Mouse (Mus musculus) limb, embryonic 15.5 days (tissue): ENCODE data around the gene Nup210. TPM values are rescaled to one million over a fixed set of nuclear protein-coding genes. Genes with fewer than 3 reads are reported as not detected.
A peak's percentile ranks its signal among the peaks of the same experiment; 100 is the strongest.

Experiments
- ATAC-seq: fragments of 200-750 bp; cut with Nextera tagmentation; 2 replicates; pipeline ENCODE4 v1.8.0; 2017; ENCODE audit warnings: low read depth, moderate TSS enrichment; ENCODE audit not compliant: insufficient number of reproducible peaks, low FRiP score, low TSS enrichment
- H3K27ac ChIP-seq: fragments of 300-500 bp; sonication (generic); 2 replicates; pipeline ENCODE4 v1.5.1; 2015; ENCODE audit warnings: moderate library complexity, mild to moderate bottlenecking, inconsistent platforms
- H3K27me3 ChIP-seq: fragments of 300-500 bp; sonication (generic); 2 replicates; pipeline ENCODE4 v1.6.1; 2015; ENCODE audit warnings: inconsistent platforms
- H3K36me3 ChIP-seq: fragments of 300-500 bp; sonication (generic); 2 replicates; pipeline ENCODE4 v1.6.1; 2015; ENCODE audit warnings: inconsistent platforms
- H3K4me1 ChIP-seq: fragments of 300-500 bp; sonication (generic); 2 replicates; pipeline ENCODE4 v1.6.1; 2015; ENCODE audit warnings: inconsistent platforms
- H3K4me2 ChIP-seq: fragments of 300-500 bp; sonication (generic); 2 replicates; pipeline ENCODE4 v1.6.1; 2015; ENCODE audit warnings: mild to moderate bottlenecking, inconsistent platforms
- H3K4me3 ChIP-seq: fragments of 300-500 bp; sonication (generic); 2 replicates; pipeline ENCODE4 v1.5.1; 2015; ENCODE audit warnings: mild to moderate bottlenecking, inconsistent platforms
- H3K9ac ChIP-seq: fragments of 300-500 bp; sonication (generic); 2 replicates; pipeline ENCODE4 v1.6.1; 2015; ENCODE audit warnings: inconsistent platforms
- H3K9me3 ChIP-seq: fragments of 300-500 bp; sonication (generic); 2 replicates; pipeline ENCODE4 v1.6.1; 2016; ENCODE audit warnings: inconsistent platforms
- WGBS: fragments of 180-500 bp; shearing (Covaris S2); methylation state at CpG from one replicate; pipeline ENCODE4 v1.1.7; 2015; 5-methylcytosine and 5-hydroxymethylcytosine counted together
- polyA plus RNA-seq: library from polyadenylated mRNA; unstranded; fragments of >200 nt; fragmentation: Nextera tagmentation; extraction: Ambion mirVana; gene quantifications from 2 replicates; pipeline ENCODE4 v1.2.1, GENCODE M21; 2015

Nup210 gene
- polyA plus RNA-seq, 1 experiment from 2014 or later, result 11.3 TPM

GRCm38 (mm10) chr6:91156062-91156461, 39.4 kb upstream of the Nup210 start:
- Histone ChIP-seq H3K27ac (peak overlapping the region; percentile 86), H3K9me3 (no peaks in the 10 kb centered on the region), H3K4me2 (peak overlapping the region; percentile 83), H3K4me1 (peaks cover 56% of the 10 kb centered on the region), H3K4me3 (peak overlapping the region; percentile 63), H3K36me3 (no peaks in the 10 kb centered on the region), H3K9ac (no peak overlapping the region), H3K27me3 (0 out of 2 replicates have a peak, but pooled peaks cover 3% of the 10 kb centered on the region)
- ATAC-seq, result no peak
- 26% methylated on average over 4 of the region's 4 CpGs for WGBS

DNA sequence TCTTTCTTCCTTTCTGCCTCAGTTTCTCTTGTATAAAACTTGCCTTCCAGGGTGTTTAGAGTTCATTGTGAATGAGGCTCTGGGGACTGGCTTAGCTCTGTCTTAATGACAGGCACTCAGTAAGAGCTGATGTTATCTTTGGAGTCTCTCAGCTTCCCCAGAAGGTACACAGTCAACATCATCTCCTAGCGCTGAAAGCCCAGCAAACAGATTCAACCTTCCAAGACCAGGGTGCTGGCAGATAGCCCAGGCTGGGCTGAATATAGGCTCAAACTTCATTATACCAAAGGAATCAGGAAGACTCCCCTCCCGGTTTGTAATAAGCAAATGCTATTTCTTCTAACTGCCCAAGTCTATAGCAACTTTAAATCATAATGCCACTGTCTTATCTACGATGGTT, 38.7 kb upstream of the Nup210 start:
- H3K9ac ChIP-seq, result no peak overlapping the region
- no peaks in the 10 kb centered on the region for H3K9me3 ChIP-seq
- peaks cover 48% of the 10 kb centered on the region for H3K4me1 ChIP-seq
- H3K27ac ChIP-seq, result no peak overlapping the region
- no peaks in the 10 kb centered on the region for H3K36me3 ChIP-seq
- 0 out of 2 replicates have a peak, but pooled peaks cover 3% of the 10 kb centered on the region for H3K27me3 ChIP-seq
- H3K4me3 ChIP-seq, result no peak overlapping the region
- 65% methylated on average over 3 of the region's 3 CpGs for WGBS
- no peak overlapping the region for H3K4me2 ChIP-seq
- no peak for ATAC-seq

DNA sequence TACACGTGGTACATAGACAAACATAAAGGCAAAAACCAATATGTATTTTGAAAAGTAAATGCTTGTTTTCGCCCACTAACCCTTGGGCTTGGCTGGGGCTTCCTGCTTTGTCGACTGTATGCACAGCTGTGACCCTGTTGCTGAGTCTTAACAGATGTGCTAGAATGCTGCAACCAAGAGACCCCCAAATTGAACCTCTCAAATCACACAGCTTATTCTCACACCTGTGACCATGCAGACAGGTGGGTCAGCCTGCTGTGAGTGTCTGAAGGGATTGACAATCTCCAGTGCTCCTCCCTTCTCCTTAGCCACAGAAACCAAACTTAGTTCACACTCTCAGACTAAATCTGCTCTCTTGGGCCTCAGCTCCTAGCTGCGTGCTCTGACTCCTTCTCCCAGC, 38.1 kb upstream of the Nup210 start:
- WGBS, result 51% methylated on average over 4 of the region's 4 CpGs
- Histone ChIP-seq H3K36me3 (no peaks in the 10 kb centered on the region), H3K27ac (no peak overlapping the region), H3K4me1 (peaks cover 43% of the 10 kb centered on the region), H3K4me2 (no peak overlapping the region), H3K4me3 (no peak overlapping the region), H3K9me3 (no peaks in the 10 kb centered on the region), H3K9ac (no peak overlapping the region), H3K27me3 (0 out of 2 replicates have a peak, but pooled peaks cover 3% of the 10 kb centered on the region)
- no peak for ATAC-seq

DNA sequence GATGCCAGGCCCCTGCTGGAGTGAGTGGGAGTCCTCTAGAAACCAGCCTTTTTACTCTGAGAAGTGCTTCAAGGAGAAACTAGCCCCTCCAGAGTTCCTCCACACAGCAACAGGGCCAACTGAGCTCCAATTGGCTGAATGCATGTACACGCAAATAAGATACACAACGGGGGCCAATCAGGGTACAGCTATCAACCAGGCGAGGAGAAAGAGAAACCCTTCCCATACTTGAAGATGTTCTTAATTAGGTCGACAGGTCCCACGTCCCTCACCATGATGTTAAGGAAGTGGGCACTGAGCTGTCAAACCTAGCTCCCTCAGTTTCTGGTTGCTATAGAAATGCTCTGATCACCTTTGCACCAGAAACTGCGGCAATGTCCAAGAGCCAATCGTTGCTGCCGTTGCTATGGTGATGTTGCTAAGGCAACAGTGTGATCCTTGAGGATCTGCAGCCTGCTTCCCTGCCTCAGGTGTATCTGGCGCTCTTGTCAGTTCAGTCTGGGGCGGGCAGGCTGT, 37.0 kb upstream of the Nup210 start:
- Histone ChIP-seq H3K9me3 (no peaks in the 10 kb centered on the region), H3K4me3 (peak overlapping the region; percentile 22; the same call in 1 of the 2 replicates), H3K9ac (no peak overlapping the region), H3K4me2 (peak overlapping the region; percentile 30), H3K27me3 (0 out of 2 replicates have a peak, but pooled peaks cover 3% of the 10 kb centered on the region), H3K36me3 (no peaks in the 10 kb centered on the region), H3K27ac (no peak overlapping the region), H3K4me1 (peaks cover 33% of the 10 kb centered on the region)
- WGBS, result 3% methylated on average over 10 of the region's 10 CpGs
- ATAC-seq, result no peak

GRCm38 (mm10) chr6:91152892-91153548, 36.4 kb upstream of the Nup210 start:
- 0 out of 2 replicates have a peak, but pooled peaks cover 3% of the 10 kb centered on the region for H3K27me3 ChIP-seq
- no peak overlapping the region for H3K4me3 ChIP-seq
- 33% methylated on average over 7 of the region's 7 CpGs for WGBS
- H3K27ac ChIP-seq, result no peak overlapping the region
- H3K9me3 ChIP-seq, result no peaks in the 10 kb centered on the region
- no peak overlapping the region for H3K9ac ChIP-seq
- peak overlapping the region; percentile 30; the same call in 1 of the 2 replicates for H3K4me2 ChIP-seq
- no peak for ATAC-seq
- H3K4me1 ChIP-seq, result peaks cover 27% of the 10 kb centered on the region
- H3K36me3 ChIP-seq, result no peaks in the 10 kb centered on the region

GRCm38 (mm10) chr6:91147152-91147770, 30.6 kb upstream of the Nup210 start:
- no peak overlapping the region for H3K4me2 ChIP-seq
- H3K27me3 ChIP-seq, result no peaks in the 10 kb centered on the region
- no peaks in the 10 kb centered on the region for H3K9me3 ChIP-seq
- H3K27ac ChIP-seq, result no peak overlapping the region
- ATAC-seq, result no peak
- WGBS, result 82% methylated on average over 2 of the region's 2 CpGs
- no peaks in the 10 kb centered on the region for H3K36me3 ChIP-seq
- no peak overlapping the region for H3K4me3 ChIP-seq
- H3K4me1 ChIP-seq, result peaks cover 10% of the 10 kb centered on the region; the same call in 1 of the 2 replicates
- no peak overlapping the region for H3K9ac ChIP-seq

DNA sequence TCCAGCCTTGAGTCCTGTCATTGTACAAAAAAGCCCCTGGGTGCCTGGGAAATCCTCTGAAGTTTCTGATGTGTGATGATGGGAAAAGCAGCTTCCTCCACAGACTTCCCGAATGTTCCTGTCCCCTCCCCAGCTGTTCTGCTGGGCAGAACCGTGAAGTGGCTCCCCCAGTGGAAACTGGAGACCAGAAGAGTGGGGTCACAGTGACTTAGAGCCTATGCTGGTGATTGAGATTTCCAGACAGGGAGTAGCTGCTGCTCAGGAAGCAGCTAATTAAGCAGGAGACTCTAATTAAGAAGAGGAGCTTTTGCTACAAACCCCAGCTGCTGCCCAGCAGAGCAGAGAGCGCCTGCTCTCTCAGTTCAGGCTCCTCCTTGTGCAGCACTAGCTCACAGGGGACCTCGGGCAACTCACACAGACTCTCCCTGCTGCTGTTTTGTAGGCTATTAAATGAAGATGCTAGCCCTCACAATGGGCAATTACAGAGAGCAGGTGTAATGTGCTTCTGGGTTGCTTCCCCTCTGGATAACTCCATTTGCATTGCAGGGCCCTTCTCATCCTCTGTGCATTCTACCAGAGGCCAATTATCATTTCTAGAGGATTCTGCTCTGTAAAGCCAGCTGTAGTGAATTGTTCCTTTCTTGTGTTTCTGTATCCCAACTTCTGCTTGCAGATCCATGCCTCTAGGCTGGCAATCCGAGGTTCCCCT, 30.0 kb upstream of the Nup210 start:
- no peak for ATAC-seq
- no peaks in the 10 kb centered on the region for H3K9me3 ChIP-seq
- H3K4me1 ChIP-seq, result peaks cover 10% of the 10 kb centered on the region; the same call in 1 of the 2 replicates
- no peak overlapping the region for H3K9ac ChIP-seq
- no peak overlapping the region for H3K4me2 ChIP-seq
- no peak overlapping the region for H3K4me3 ChIP-seq
- H3K27me3 ChIP-seq, result no peaks in the 10 kb centered on the region
- WGBS, result 23% methylated on average over 5 of the region's 5 CpGs
- H3K27ac ChIP-seq, result no peak overlapping the region
- no peaks in the 10 kb centered on the region for H3K36me3 ChIP-seq

DNA sequence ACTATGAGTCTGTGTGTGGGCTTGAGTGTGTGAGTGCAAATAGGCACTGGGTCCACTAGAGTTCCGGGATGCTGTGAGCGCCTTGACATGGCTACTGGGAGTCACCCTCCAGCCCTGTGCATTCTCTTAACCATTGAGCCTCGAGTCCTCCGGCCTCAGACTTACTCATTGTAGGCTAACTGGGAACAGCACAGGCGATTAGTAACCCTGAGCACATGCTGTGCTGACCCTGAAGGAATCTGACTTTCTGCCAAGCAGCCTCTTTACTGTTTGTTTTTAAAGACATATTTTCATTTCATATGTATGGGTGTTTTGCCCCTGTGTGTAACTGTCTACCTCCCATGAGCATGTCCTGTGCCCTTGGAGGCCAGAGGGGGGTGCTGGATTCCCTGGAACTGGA, 28.9 kb upstream of the Nup210 start:
- no peaks in the 10 kb centered on the region for H3K9me3 ChIP-seq
- no peak overlapping the region for H3K9ac ChIP-seq
- H3K27ac ChIP-seq, result no peak overlapping the region
- WGBS, result 63% methylated on average over 5 of the region's 5 CpGs
- H3K4me1 ChIP-seq, result peaks cover 10% of the 10 kb centered on the region; the same call in 1 of the 2 replicates
- no peaks in the 10 kb centered on the region for H3K36me3 ChIP-seq
- no peak overlapping the region for H3K4me2 ChIP-seq
- no peaks in the 10 kb centered on the region for H3K27me3 ChIP-seq
- no peak for ATAC-seq
- H3K4me3 ChIP-seq, result no peak overlapping the region

- 76% methylated on average over 3 of the region's 3 CpGs for WGBS
- no peak overlapping the region for H3K4me3 ChIP-seq
- no peak for ATAC-seq
- no peaks in the 10 kb centered on the region for H3K27me3 ChIP-seq
- no peak overlapping the region for H3K4me2 ChIP-seq
- H3K36me3 ChIP-seq, result no peaks in the 10 kb centered on the region
- no peaks in the 10 kb centered on the region for H3K9me3 ChIP-seq
- no peak overlapping the region for H3K9ac ChIP-seq
- H3K27ac ChIP-seq, result no peak overlapping the region
- H3K4me1 ChIP-seq, result peaks cover 10% of the 10 kb centered on the region; the same call in 1 of the 2 replicates
Measured at GRCm38 (mm10) chr6:91145056-91145455, 28.4 kb upstream of the Nup210 start.

DNA sequence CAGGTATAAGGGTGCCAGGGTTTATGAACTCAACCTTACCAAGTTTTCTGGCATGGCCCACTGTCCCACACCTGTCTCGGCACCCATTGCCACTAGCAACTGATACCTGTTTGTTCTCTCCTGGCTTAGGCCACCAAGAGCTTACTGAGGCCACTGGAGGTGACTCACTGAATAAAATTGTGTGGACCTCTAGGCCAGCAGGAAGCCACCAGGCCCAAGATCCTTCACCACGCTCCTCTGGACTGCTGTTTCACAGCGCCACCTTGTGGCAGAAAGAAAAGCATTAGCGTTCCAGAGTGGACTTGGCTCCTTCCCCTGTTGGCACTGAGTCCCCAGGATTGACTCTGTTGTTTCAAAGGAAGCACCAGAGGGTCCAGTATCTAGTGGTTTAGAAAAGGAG, 23.2 kb upstream of the Nup210 start:
- H3K4me1 ChIP-seq, result no peaks in the 10 kb centered on the region
- no peak overlapping the region for H3K4me3 ChIP-seq
- H3K27ac ChIP-seq, result no peak overlapping the region
- no peaks in the 10 kb centered on the region for H3K9me3 ChIP-seq
- H3K36me3 ChIP-seq, result no peaks in the 10 kb centered on the region
- H3K9ac ChIP-seq, result no peak overlapping the region
- no peak; the same call in 1 of the 2 replicates for ATAC-seq
- 28% methylated on average over 4 of the region's 4 CpGs for WGBS
- no peaks in the 10 kb centered on the region for H3K27me3 ChIP-seq
- no peak overlapping the region for H3K4me2 ChIP-seq

GRCm38 (mm10) chr6:91137343-91137956, 20.8 kb upstream of the Nup210 start:
- WGBS, result 76% methylated on average over 10 of the region's 10 CpGs
- H3K36me3 ChIP-seq, result no peaks in the 10 kb centered on the region
- H3K9me3 ChIP-seq, result no peaks in the 10 kb centered on the region
- ATAC-seq, result peak; percentile 58; the same call in 1 of the 2 replicates
- no peak overlapping the region for H3K4me2 ChIP-seq
- H3K27ac ChIP-seq, result no peak overlapping the region
- no peaks in the 10 kb centered on the region for H3K27me3 ChIP-seq
- H3K4me3 ChIP-seq, result no peak overlapping the region
- no peak overlapping the region for H3K9ac ChIP-seq
- H3K4me1 ChIP-seq, result no peaks in the 10 kb centered on the region
